Mouse (Mus musculus): ENCODE results near the gene Mkrn2os.
"Not testable (repeated sequence)": the region's sequence is repeated elsewhere in the genome, so short reads cannot be mapped to it uniquely, and the experiment has no call there.

Mkrn2os gene

DNA sequence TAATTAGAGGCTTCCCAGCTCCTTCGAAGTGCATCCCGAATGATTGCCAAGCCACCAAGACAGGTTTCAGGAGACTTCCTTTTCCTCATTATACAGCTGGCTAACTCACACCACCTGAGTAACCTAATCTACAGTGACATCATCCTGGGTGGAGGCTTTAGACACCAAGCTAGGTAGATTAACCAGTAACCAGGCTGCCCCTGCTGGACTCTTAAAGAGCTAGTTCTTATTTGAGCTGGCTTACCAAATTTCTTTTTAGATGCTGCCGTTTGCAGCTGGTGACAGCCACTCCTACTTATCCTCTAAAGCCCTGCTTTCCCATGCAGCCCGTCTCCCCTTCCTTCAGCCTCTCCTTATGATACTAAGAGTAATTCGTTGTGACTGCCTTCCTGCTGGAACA is at the start of gene Mkrn2os:
TSS of gene Mkrn2os (minus strand) at position 119 of the 400 bp plus-strand sequence.
- no peak for DNase-seq (ENCODE audit: low read depth, low spot score)

DNA sequence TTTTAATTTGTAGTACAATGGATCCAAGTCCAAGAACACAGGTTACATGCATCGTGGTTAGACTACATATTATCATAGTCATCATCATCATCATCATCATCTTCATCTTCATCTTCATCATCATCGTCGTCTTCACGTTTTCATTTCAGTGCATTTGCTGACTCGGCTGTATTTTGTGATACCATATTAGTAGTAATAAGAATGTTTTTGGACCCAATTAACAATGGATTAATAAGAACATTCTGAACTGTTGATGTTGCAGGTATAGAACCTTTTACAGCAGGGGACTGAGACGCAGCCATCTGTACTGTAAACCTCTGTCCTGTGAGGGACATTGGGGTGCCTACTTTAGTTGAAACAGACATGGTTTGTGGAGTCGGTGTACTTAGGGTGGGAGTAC is 45.8 kb upstream of the Mkrn2os start:
- DNase-seq (ENCODE audit: low read depth, low spot score): not testable (repeated sequence)

DNA sequence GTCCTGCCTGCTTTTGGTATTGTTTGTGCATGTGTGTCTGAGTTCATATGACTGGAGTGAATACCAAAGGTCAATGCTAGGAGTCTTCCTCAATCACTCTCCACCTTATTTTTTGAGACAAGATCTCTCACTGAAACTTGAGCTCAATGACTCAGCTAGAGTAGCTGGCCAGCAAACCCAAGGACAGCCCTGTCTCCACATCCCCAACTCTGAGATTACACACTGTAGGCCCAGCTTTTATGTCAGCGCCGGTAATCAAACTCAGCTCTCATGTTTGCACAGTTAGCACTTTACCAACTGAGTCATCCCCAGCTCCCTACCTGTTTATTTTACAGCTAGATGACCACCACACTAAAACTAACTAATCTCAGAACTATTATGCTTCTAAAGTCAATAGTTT is 41.6 kb upstream of the Mkrn2os start:
- DNase-seq (ENCODE audit: low read depth, low spot score): no peak

DNA sequence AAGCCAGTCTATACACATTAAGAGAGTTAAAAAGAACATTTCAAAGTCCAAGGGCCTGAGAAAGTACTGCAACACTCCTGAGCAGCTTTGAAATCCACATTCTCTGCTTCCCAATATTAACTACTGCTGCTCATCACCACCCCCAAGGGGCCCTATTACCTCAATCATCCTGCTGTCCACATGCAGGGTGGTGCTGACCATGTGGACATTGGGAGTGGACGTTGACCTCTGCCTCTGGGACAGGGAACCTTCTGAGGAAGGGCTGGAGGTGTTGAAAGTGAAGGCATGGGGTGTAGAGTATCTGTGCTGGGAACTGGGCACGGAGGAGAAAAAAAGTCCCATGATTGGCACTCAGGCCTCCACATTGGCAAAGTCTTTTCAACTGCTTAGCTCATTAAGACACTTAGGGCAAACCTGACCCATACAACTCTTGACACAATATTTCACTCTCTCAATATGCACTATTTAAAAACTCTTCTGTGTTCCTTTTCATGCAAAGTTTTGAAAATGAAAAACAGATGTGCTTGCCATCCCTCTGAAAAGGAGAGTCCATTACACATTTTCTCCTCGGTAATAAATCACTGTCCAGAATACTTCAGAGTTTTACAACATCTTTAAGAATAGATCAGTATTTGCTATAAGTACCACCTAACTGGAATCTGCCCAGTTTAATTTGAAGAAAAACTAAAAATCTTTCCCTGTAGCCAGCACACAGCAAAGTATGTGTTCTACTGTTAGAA is 38.9 kb upstream of the Mkrn2os start:
- no peak for DNase-seq (ENCODE audit: low read depth, low spot score)

DNA sequence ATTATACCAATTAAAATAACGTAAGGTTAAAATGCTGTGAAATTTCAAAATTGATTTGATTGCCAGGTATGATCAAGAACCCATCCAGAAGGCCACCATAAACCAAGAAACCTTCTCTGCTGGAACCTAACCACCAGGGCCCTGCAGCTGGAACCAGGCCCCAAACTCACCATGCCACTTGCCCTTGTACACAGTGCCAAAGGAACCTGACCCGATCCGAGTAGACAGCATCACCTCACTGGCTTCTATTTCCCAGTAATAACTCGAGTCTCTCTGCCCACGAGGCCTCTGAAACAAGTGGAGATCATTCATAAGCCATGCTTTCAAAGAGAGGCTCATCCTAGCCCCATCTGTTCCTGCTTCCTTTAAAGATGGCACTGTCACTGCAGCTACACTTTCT is 33.7 kb upstream of the Mkrn2os start:
- DNase-seq (ENCODE audit: low read depth, low spot score): no peak

DNA sequence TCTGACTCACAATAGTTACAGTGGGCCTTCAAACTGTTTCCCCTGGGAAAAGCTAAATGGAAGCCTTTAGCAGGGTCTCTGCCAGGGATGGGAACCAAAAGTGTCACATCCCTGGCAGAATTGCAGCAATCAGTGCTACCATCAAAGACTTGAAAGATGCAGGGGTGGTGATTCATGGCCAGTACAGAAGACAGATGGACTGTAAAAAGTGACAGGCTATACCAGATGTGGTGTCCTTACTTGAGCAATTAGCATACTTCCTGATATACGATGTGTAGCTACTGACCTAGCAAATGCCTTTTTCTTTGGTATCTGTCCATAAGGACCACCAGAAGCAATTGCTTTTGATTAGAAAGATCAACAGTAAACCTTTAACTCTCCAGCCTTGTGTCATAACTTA is 28.6 kb upstream of the Mkrn2os start:
- DNase-seq (ENCODE audit: low read depth, low spot score): no peak

DNA sequence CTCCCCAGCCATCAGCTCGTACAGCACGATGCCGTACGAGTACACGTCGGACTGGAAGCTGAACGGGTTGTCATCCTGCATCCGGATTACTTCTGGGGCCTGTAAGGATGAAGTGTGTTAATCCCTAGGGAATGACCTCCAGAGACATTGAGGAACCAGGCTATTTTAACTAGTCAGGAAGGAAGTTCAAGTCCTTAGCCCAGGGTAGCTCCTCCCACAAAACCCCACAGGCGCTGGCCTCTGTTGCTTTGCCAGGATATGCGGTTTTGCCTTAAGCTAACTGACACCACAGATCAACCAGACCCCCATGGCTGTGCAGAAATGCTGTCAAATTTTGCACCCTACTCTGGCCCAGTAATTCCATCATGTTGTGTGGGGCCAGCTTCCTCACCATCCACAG is 27.4 kb upstream of the Mkrn2os start:
- DNase-seq (ENCODE audit: low read depth, low spot score): no peak

DNA sequence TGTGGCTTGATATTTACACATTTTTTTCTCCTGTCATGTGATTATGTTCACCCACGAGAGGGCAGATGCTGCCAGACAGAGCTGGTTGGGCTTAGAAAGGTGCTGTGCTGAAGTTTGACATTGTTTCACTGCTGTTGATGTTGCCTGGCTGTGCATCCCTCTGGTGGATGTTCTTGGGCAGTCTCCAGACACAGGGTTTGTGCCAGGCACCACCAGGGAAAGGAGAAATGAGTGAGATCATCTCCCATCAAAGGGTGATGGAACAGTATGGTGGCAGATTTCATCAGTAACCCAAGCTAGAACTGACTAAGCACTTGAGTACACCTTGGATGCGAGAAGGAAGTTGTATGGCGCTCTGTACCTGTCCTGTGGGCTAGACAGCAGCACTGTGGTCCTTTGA is 23.6 kb upstream of the Mkrn2os start:
- DNase-seq (ENCODE audit: low read depth, low spot score): no peak

DNA sequence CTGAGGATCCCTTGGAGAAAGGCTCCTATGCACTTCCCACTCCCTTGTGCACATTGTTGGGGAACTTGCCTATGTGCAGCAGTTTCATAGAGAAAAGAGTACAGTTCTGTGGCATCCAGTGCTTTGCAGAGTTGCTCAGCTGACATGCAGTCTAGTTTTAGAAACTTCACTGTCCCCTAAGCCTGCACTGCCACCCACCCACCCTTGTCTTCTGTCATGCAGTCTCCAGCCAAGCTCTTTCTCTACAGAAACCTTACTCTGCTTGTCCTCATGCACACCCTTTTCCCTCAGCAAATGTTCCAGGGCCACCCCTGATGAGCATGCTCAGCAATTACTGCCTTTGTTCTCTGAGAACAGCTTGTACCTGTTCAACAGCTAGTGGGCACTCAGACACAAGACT is 21.4 kb upstream of the Mkrn2os start:
- no peak for DNase-seq (ENCODE audit: low read depth, low spot score)

DNA sequence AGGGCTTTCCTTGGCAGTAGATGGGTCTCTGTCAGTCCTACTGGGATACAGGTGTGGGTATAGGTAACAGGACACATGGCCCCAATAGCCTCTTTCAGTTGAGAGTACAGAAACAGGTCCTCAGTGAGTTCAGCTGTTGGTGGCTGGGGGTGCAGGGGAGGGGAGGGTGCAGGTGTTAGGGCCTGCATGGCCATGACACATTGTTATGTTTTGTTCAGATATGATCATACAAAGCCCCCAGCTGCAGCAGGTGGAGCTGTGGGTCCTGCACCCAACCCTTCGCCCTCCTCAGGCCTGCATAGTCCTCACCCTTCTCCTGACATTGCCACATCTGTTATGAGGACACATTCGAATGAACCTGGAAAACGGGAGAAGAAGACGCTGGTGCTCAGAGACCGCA is 17.9 kb upstream of the Mkrn2os start:
- no peak for DNase-seq (ENCODE audit: low read depth, low spot score)

DNA sequence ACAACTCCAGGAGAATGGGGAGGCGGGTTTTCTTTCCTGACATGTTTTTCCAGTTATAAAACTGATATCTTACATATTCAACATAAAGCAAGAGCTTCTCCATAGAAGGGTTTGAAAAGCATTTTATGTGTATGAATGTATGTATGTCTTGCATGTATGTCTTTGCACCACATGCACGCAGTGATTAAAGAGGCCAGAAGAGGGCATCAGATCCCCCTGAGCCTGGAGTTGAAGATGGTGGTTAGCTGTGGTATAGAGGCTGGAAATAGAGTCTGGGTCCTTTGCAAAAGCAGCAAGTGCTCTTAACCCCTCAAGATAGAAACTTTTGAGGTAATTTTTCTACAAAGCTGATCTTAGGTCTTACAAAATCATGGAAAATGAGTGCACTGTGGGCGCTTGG is 16.7 kb upstream of the Mkrn2os start:
- DNase-seq (ENCODE audit: low read depth, low spot score): no peak

DNA sequence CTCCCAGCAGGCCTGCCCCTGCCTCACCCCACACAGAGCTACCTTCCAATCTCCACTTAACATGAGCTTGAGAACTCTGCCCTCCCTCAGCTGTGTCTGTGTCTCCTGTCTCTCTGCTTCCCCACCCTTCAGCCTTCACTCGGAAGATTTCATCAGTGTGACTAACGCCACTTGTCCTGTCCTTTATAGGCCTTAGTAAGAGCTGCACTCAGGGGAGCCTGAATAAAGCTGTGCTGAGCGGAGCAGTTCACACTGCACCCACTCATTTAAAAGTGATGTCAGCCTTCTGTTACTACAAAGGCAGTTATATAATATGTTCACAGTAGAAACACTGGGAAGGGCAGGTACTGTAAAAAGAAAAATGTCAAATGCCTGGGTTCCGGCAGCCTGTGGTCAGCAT is 15.1 kb upstream of the Mkrn2os start:
- DNase-seq (ENCODE audit: low read depth, low spot score): no peak

DNA sequence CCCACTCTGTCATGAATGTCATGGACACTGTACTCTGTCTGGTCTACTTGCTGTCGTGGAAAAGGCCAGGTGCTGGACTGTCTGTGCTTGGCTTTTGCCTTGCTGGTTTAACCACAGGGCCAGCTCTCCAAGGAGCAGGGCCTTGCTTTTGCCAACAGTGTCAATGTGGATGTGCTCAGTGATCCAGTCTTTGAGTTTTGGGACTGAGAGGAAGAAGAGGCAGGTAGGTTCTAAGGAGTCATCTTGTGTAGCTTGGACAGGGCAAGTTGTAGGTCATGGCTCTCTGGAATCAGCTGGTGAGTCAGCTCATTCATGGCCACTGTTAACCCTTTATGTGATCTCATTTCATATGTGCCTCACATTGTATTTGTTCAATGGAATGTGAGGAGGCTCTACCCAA is 14.1 kb upstream of the Mkrn2os start:
- DNase-seq (ENCODE audit: low read depth, low spot score): no peak

DNA sequence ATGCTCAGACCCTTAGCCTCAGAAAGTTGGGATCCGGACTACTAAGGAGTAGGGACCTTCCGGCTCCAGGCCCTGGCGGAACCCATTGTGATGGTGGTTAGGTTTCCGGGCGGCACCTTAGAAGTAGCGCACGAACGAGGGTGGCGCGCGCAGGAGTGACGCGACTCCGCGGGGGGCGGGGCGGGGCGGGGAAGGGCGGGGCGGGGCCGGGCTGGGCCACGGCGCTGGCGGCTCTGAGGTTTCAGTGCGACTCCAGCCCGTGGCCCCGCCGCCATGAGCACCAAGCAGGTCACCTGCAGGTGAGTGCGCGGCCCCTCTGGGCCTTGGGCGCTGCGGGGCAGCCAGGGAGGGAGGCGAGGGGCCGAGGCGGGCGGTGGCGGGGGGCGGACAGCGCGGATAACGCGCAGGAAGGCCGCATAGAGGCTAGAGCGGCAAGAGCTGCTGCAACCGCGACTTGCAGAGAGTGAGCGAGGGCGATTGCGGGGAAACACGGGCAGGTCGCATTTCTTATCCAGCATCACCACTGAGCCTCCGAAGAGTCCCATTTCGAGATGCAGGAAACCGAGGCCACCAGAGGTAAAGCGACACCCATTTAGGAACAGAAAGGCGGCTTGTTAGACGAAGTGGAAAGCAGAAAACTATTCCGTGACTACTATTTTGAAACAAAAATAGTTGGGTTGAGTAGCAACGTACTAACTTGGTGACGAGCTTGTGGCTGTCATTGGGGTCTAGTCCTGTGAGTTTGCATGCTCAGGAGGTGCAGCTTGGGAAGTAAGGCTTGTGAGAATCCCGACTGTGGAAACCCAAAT is 9.5 kb upstream of the Mkrn2os start, which contains the start of gene Mkrn2:
TSS of gene Mkrn2 (plus strand) at position 188 of the 809 bp plus-strand sequence.
- peak; percentile 86 for DNase-seq (ENCODE audit: low read depth, low spot score)

DNA sequence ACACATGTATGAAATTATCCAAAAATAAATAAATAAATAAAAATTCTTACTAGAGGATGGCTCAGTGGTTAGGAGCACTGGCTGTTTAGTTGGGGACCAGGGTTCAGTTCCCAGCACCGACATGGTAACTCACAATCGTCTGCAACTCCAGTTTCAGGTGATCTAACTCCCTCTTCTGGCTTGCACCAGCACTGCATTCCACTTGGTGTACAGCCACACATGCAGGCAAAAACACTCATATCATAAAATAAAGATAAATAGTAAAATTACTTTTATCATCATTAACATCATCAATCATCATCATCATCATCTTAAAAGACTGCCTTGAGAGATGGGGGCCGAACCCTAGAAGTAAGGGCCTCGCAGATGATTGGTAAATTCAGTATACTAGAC is 8.9 kb upstream of the Mkrn2os start:
- no peak for DNase-seq (ENCODE audit: low read depth, low spot score)

DNA sequence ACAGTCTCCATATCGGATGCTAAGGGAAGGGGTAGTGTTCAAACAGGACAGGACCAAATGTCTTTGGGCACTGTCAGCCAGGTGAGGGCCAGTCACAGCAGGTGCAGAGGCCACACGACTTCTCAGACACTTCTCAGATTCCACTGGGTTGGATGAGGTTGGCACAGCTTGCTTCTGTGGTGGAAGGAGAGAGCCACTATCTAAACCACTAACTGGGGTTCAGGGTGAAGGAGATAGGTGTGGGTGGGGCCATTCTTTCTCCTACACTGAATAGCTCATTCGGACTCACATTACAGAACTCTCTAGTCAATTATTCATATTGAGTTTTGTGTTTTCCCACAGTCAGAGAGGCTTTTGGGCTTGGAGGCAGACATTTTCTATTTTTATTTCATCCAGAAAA is 3.3 kb upstream of the Mkrn2os start:
- DNase-seq (ENCODE audit: low read depth, low spot score): no peak

DNA sequence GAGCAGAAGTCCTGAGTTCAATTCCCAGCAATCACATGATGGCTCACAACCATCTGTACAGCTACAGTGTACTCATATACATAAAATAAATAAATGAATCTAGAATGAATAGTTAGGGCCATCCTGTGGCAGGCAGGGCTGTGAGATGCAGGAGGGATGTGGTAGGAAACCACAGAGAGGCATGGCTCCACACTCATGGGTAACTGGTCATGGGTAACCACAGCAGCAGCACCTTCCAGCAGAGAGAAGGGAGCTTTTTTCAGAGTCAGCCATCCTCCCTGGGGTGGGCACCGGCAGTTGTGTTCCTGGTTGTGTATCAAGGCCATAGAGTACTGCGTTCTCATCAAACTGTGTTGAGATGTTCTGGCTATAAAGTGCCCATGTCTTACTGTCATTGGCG is 2.1 kb upstream of the Mkrn2os start:
- no peak for DNase-seq (ENCODE audit: low read depth, low spot score)

DNA sequence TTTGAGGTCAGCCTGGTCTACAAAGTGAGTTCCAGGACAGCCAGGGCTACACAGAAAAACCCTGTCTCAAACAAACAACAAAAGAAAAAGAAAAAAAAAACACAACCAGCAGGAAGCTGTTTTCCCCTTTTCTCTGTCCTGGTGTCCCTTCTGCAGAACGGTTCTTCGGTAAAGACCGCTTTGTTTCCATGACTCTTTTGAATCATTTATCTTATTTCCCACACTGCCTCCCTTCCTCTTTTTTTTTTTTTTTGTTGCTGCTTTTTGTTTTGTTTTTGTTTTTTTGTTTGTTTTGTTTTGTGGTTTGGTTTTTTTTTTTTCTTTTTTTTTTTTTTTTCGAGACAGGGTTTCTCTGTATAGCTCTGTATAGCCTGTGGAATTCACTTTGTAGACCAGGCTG is 876 bp upstream of the Mkrn2os start:
- DNase-seq (ENCODE audit: low read depth, low spot score): no peak

DNA sequence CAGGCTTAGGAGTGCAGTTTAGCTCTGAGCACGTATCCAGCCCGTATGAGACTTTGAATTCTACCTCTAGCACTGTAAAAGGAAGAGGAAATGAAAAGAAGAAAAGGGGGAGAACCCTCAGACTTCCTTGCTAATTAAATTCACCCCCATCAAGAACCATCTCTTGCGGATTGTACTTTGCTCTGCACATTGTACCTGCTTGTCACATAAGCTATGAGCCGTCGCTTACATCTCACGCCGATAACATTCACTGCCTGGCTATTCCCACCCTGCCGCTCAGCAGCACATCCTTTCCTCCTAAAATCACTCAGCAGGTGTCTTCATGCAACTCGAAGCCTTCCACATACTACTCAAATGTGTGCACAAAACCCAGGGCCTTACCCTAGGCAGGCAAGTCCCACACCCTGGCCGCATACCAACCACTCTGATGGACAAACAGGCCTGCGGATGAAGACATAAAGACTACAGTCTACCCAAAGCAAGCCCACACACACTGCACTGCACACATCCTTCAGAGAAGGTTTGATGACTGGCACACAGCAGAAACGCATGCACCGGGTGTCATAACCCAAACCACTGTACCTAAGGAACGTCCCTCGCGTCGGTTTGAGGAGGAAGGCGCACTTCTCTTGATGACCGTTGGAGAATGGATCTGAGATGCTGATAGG is 550 bp downstream of the Mkrn2os start:
- DNase-seq (ENCODE audit: low read depth, low spot score): no peak

DNA sequence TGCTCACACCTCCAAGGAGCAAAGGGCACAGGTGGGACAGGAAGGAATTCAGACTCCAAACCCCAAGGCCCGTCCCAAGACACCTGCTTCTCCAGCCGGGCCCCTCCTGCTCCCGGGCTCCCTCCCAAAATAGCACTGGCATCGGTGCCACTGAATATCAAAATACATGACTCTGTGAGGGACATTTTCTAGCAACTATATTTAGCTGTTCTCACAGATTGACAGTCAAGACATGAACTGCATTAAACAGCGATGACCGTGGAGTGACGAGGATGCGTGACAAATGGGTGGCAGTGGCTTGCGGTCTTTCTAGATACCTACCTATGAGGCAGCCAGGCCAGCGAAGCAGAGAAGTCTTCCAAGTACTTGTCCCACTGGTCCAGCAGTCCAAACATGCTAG is 6.1 kb downstream of the Mkrn2os start:
- no peak for DNase-seq (ENCODE audit: low read depth, low spot score)

DNA sequence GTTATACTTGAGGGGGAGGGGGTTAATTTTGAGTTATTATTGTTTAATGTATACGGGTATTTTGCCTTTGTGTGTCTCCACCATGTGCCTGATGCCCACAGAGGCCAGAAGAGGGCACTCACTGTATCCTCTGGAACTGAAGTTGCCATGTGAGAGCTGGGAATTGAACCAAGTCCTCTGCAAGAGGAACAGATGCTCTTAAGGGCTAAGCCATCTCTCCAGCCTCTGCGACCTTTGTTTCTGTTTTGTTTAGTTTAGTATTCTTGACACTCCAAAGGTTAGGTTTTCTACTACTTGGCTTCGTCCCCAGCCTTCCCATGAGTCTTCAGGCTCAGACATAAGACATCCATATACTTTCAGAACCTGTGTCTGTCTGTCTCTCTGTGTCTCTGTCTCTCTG is 8.2 kb downstream of the Mkrn2os start:
- DNase-seq (ENCODE audit: low read depth, low spot score): no peak

DNA sequence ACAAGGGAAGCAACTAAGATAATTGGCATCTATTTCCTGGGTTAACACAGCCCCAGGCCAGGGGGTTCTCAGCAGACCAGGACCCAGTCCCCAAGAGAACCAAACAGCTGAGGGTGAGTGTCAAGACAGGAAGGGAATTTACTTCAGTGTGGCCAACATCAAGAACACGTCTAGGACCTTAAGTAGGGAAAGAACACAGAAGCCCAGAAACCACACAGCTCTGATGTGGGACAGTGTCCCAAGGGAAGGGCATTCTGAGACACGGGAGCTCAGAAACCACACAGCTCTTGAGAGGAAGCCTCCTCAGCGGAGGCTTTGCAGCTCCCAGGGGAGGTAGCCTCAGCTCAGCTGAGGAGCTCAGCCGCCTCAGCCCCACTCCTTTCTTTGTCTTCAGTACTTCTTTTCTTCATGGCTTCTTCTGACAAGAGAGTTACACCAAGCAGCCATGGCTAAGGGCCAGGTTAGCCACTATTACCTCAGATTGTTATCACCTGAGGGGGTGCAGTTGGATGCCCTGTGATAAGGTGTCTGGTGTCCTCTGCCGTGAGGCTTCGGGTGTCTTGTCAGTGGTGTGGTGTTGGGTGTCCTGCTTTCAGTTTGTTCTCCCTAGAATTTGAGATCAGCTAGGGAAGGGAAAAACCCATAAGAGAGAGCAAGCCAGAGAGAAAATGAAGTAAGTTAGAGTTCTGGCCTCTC is 8.8 kb downstream of the Mkrn2os start:
- no peak for DNase-seq (ENCODE audit: low read depth, low spot score)

Measured in retina, postnatal 7 days (tissue).